Mouse (Mus musculus): ENCODE data around the gene Clec12b. TPM values are rescaled to one million over a fixed set of nuclear protein-coding genes. Genes with fewer than 3 reads are reported as not detected.

The Clec12b gene
- total RNA-seq, 2 experiments from 2014 or later = not detected

Other genes starting within 250 kb of the Clec12b start
- 1 to 10 TPM; 6.4 to 8.4 TPM for gene Clec2d, start 205.3 kb downstream of the Clec12b start, total RNA-seq (2021)
- gene Cd69, start 110.4 kb downstream of the Clec12b start, total RNA-seq (2021) = not detected
- gene 4922502D21Rik, start 54.1 kb downstream of the Clec12b start, total RNA-seq (2021) = not detected
- under 1 TPM in 1 of 2 experiments, not detected in 1; 0.25 TPM for gene Clec12a, start 43.2 kb downstream of the Clec12b start, total RNA-seq (2021)
- gene Clec1b, start 11.4 kb upstream of the Clec12b start, total RNA-seq (2021) = under 1 TPM in 1 of 2 experiments, not detected in 1; 0.59 TPM
- not detected for gene Clec9a, start 23.0 kb upstream of the Clec12b start, total RNA-seq (2021)
- 1 to 10 TPM in 1 of 2 experiments, under 1 TPM in 1; 0.52 to 1.1 TPM for gene Clec1a, start 66.1 kb upstream of the Clec12b start, total RNA-seq (2021)
- not detected for gene Olr1, start 121.3 kb upstream of the Clec12b start, total RNA-seq (2021)
- gene Tmem52b, start 126.7 kb upstream of the Clec12b start, total RNA-seq (2021) = not detected
- 100 to 1,000 TPM; 655 to 787 TPM for gene Gabarapl1, start 147.3 kb upstream of the Clec12b start, total RNA-seq (2021)
- gene Klre1, start 192.0 kb upstream of the Clec12b start, total RNA-seq (2021) = not detected
- 1 to 10 TPM in 1 of 2 experiments, not detected in 1; 1.1 TPM for gene Klrd1, start 205.9 kb upstream of the Clec12b start, total RNA-seq (2021)
- not detected for gene Klrk1, start 238.0 kb upstream of the Clec12b start, total RNA-seq (2021)

Measured in left cerebral cortex, postnatal 36 days (tissue).